Mouse (Mus musculus): ENCODE results near the gene Gpr171. TPM values are rescaled to one million over a fixed set of nuclear protein-coding genes. Genes with fewer than 3 reads are reported as not detected.
"Not testable (repeated sequence)": the region's sequence is repeated elsewhere in the genome, so short reads cannot be mapped to it uniquely, and the experiment has no call there.

Gene Gpr171
- total and polyA plus RNA-seq, 2 experiments from 2014 or later = 0.78 TPM; not detected in 1

GRCm38 (mm10) chr3:59113973-59114517 is 12.4 kb upstream of the Gpr171 start:
- H3K9ac ChIP-seq (replicated peaks; ENCODE audit: low read length) = no peak overlapping the region
- no peaks in the 10 kb centered on the region for H3K27me3 ChIP-seq (ENCODE audit: insufficient read depth, low read length)
- no peak overlapping the region for H3K4me2 ChIP-seq (ENCODE audit: low read depth, low read length)
- DNase-seq (ENCODE audit: low spot score) = no peak
- ATAC-seq = no peak
- no peak overlapping the region for H3K4me3 ChIP-seq (ENCODE audit: low read length)
- H3K27ac ChIP-seq = no peak overlapping the region
- H3K4me1 ChIP-seq (ENCODE audit: insufficient read depth, low read length) = no peaks in the 10 kb centered on the region
- 87% methylated on average over 8 of the region's 8 CpGs for WGBS
- no peak for TF ChIP-seq CTCF (IDR thresholded peaks at IDR 0.05; ENCODE audit: low read depth)
- H3K36me3 ChIP-seq (ENCODE audit: insufficient read depth, low read length) = peaks cover 4% of the 10 kb centered on the region; the same call in 1 of the 2 replicates
- H3K9me3 ChIP-seq (ENCODE audit: low read length) = no peaks in the 10 kb centered on the region

- DNase-seq (ENCODE audit: low spot score); H3K27me3 ChIP-seq (ENCODE audit: insufficient read depth, low read length); H3K4me3 ChIP-seq (ENCODE audit: low read length); H3K9me3 ChIP-seq (ENCODE audit: low read length); H3K27ac ChIP-seq; H3K4me2 ChIP-seq (ENCODE audit: low read depth, low read length); H3K9ac ChIP-seq (replicated peaks; ENCODE audit: low read length); H3K4me1 ChIP-seq (ENCODE audit: insufficient read depth, low read length); H3K36me3 ChIP-seq (ENCODE audit: insufficient read depth, low read length); ATAC-seq: not testable (repeated sequence)
- WGBS = 94% methylated on average over 4 of the region's 4 CpGs
These were observed 11.7 kb upstream of the Gpr171 start for GRCm38 (mm10) chr3:59113291-59113690.

DNA sequence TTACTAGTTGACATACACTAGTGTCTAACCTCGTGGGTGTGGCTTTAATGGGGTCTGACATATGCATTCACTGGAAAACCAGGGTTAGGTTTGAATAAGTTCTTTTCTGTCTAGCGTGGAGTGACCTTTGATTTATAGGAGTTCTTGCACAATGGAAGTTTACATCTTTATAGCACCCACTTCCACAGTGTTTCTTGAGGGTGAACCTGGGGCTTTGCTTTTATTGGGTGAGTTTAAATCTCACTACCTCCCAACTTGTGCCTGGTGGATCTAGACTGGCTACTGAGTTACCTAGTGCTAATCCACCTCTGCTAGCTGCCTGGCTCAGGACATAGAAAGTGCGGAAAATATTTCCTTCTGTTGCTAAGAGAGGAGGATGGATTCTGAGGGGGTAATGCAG is 10.3 kb upstream of the Gpr171 start:
- DNase-seq (ENCODE audit: low spot score) (no peak), ATAC-seq (no peak)
- Histone ChIP-seq H3K4me1 (ENCODE audit: insufficient read depth, low read length) (no peaks in the 10 kb centered on the region), H3K9ac (replicated peaks; ENCODE audit: low read length) (no peak overlapping the region), H3K27me3 (ENCODE audit: insufficient read depth, low read length) (no peaks in the 10 kb centered on the region), H3K36me3 (ENCODE audit: insufficient read depth, low read length) (peaks cover 4% of the 10 kb centered on the region; the same call in 1 of the 2 replicates), H3K27ac (no peak overlapping the region), H3K9me3 (ENCODE audit: low read length) (no peaks in the 10 kb centered on the region), H3K4me3 (ENCODE audit: low read length) (no peak overlapping the region), H3K4me2 (ENCODE audit: low read depth, low read length) (no peak overlapping the region)
- 83% methylated on average over 3 of the region's 3 CpGs for WGBS
- TF ChIP-seq CTCF (IDR thresholded peaks at IDR 0.05; ENCODE audit: low read depth) = no peak

DNA sequence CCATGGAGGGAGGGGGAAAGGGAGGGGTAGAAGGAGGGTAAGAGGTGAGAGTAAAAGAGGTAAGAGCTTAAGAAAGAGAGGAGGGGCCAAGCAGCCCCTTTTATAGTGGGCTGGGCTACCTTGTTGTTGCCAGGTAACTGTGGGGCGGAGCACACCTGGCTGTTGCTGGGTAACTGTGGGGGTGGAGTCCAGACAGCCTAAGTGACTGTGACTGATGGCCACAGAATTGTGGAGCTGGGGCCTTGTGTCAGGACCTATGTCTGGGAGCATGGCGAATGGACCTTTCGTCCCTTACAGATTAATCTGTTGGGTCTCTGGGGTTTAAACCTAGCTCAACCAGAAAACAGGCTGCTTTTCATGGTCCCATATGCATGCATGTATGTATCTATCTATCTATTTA is 8.2 kb upstream of the Gpr171 start:
- not testable (repeated sequence) for H3K27ac ChIP-seq; H3K9ac ChIP-seq (replicated peaks; ENCODE audit: low read length); H3K4me1 ChIP-seq (ENCODE audit: insufficient read depth, low read length); H3K4me3 ChIP-seq (ENCODE audit: low read length); H3K4me2 ChIP-seq (ENCODE audit: low read depth, low read length); H3K27me3 ChIP-seq (ENCODE audit: insufficient read depth, low read length); H3K9me3 ChIP-seq (ENCODE audit: low read length); H3K36me3 ChIP-seq (ENCODE audit: insufficient read depth, low read length); ATAC-seq; DNase-seq (ENCODE audit: low spot score)
- 91% methylated on average over 3 of the region's 3 CpGs for WGBS

DNA sequence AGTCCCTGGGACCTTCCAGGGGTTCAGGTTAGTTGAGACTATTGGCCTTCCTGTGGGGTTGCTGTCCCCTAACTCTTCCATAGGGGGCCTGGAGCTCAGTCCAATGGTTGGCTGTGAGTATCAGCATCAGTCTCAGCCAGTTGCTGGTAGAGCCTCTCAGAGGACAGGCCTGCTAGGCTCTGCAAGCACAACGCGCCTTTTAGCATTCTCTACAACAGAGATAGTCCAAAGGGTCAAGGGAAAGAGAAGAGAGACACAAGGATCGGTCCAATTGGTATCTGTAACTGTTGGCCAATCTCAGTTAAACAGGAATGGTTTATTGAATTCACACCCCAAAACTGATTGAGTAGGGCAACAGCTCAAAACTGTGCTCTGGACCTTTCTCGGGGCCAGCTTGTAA is 5.8 kb upstream of the Gpr171 start:
- Histone ChIP-seq H3K9me3 (ENCODE audit: low read length) (no peaks in the 10 kb centered on the region), H3K4me1 (ENCODE audit: insufficient read depth, low read length) (no peaks in the 10 kb centered on the region), H3K36me3 (ENCODE audit: insufficient read depth, low read length) (no peaks in the 10 kb centered on the region), H3K27me3 (ENCODE audit: insufficient read depth, low read length) (no peaks in the 10 kb centered on the region), H3K4me3 (ENCODE audit: low read length) (no peak overlapping the region), H3K9ac (replicated peaks; ENCODE audit: low read length) (no peak overlapping the region), H3K27ac (no peak overlapping the region), H3K4me2 (ENCODE audit: low read depth, low read length) (no peak overlapping the region)
- DNase-seq (ENCODE audit: low spot score) (no peak), ATAC-seq (no peak)
- TF ChIP-seq CTCF (IDR thresholded peaks at IDR 0.05; ENCODE audit: low read depth) = no peak
- 98% methylated on average over 4 of the region's 4 CpGs for WGBS

GRCm38 (mm10) chr3:59104462-59104861 is 2.8 kb upstream of the Gpr171 start:
- TF ChIP-seq CTCF (IDR thresholded peaks at IDR 0.05; ENCODE audit: low read depth) = no peak
- no peak overlapping the region for H3K27ac ChIP-seq
- H3K9ac ChIP-seq (replicated peaks; ENCODE audit: low read length) = no peak overlapping the region
- no peak for ATAC-seq
- WGBS = 82% methylated on average over 4 of the region's 4 CpGs
- no peak overlapping the region for H3K4me3 ChIP-seq (ENCODE audit: low read length)
- H3K36me3 ChIP-seq (ENCODE audit: insufficient read depth, low read length) = no peaks in the 10 kb centered on the region
- H3K27me3 ChIP-seq (ENCODE audit: insufficient read depth, low read length) = no peaks in the 10 kb centered on the region
- H3K4me2 ChIP-seq (ENCODE audit: low read depth, low read length) = no peak overlapping the region
- no peaks in the 10 kb centered on the region for H3K9me3 ChIP-seq (ENCODE audit: low read length)
- no peaks in the 10 kb centered on the region for H3K4me1 ChIP-seq (ENCODE audit: insufficient read depth, low read length)
- no peak for DNase-seq (ENCODE audit: low spot score)

GRCm38 (mm10) chr3:59102146-59102545 is 525 bp upstream of the Gpr171 start:
- ATAC-seq (no peak), DNase-seq (ENCODE audit: low spot score) (no peak)
- no peak overlapping the region for H3K9ac ChIP-seq (replicated peaks; ENCODE audit: low read length)
- H3K4me2 ChIP-seq (ENCODE audit: low read depth, low read length) = no peak overlapping the region
- 97% methylated on average over 2 of the region's 2 CpGs for WGBS
- TF ChIP-seq CTCF (IDR thresholded peaks at IDR 0.05; ENCODE audit: low read depth) = no peak
- H3K4me3 ChIP-seq (ENCODE audit: low read length) = no peak overlapping the region
- no peaks in the 10 kb centered on the region for H3K4me1 ChIP-seq (ENCODE audit: insufficient read depth, low read length)
- no peaks in the 10 kb centered on the region for H3K36me3 ChIP-seq (ENCODE audit: insufficient read depth, low read length)
- no peaks in the 10 kb centered on the region for H3K9me3 ChIP-seq (ENCODE audit: low read length)
- H3K27me3 ChIP-seq (ENCODE audit: insufficient read depth, low read length) = no peaks in the 10 kb centered on the region
- H3K27ac ChIP-seq = no peak overlapping the region
